Mouse (Mus musculus): ENCODE results near the gene Mybl2. TPM values are rescaled to one million over a fixed set of nuclear protein-coding genes. Genes with fewer than 3 reads are reported as not detected.
A peak's percentile ranks its signal among the peaks of the same experiment; 100 is the strongest.

Gene Mybl2
- total and polyA plus RNA-seq, 3 experiments = 60.8 to 145 TPM; not detected in 1

GRCm38 (mm10) chr2:163031757-163032156, 22.7 kb upstream of the Mybl2 start:
- no peak overlapping the region for H3K9ac ChIP-seq (ENCODE audit: control insufficient read depth, low read depth, low read length, poor library complexity, severe bottlenecking)
- H3K27ac ChIP-seq (ENCODE audit: control insufficient read depth, low read depth, low read length) = no peak overlapping the region
- peaks cover 0 to 7% of the 10 kb centered on the region in 2 experiments; a peak in 3 of 4 replicates for H3K36me3 ChIP-seq (ENCODE audit: control insufficient read depth in 1 of 2, insufficient read depth in 2 of 2, low read length in 2 of 2)
- H3K79me2 ChIP-seq (ENCODE audit: control insufficient read depth, insufficient read depth, low read length, poor library complexity) = no peaks in the 10 kb centered on the region
- H3K9me3 ChIP-seq (replicated peaks; ENCODE audit: insufficient read depth, low read length) = no peaks in the 10 kb centered on the region
- no peaks in the 10 kb centered on the region for H3K27me3 ChIP-seq (ENCODE audit: control insufficient read depth in 1 of 2, insufficient read depth in 2 of 2, low read length in 2 of 2)
- H3K4me1 ChIP-seq (ENCODE audit: control insufficient read depth in 1 of 2, insufficient read depth in 2 of 2, low read length in 2 of 2) = no peaks in the 10 kb centered on the region
- TF ChIP-seq NELFE (IDR thresholded peaks at IDR 0.05; ENCODE audit: low read depth, low read length) = no peak
- TF ChIP-seq RAD21 (IDR thresholded peaks at IDR 0.05; ENCODE audit: low read depth, low read length) = no peak
- no peak for TF ChIP-seq CHD1 (IDR thresholded peaks at IDR 0.05; ENCODE audit: low read depth, low read length)
- no peak for TF ChIP-seq MAZ (IDR thresholded peaks at IDR 0.05; ENCODE audit: low read depth, low read length)
- TF ChIP-seq SIN3A (IDR thresholded peaks at IDR 0.05; ENCODE audit: low read length) = no peak
- TF ChIP-seq UBTF (IDR thresholded peaks at IDR 0.05; ENCODE audit: borderline replicate concordance, insufficient read depth, low read depth, low read length) = no peak
- no peak for TF ChIP-seq CHD2 (IDR thresholded peaks at IDR 0.05; ENCODE audit: low read length)
- TF ChIP-seq SMC3 (IDR thresholded peaks at IDR 0.05; ENCODE audit: low read depth, low read length) = no peak
- TF ChIP-seq E2F4 (IDR thresholded peaks at IDR 0.05; ENCODE audit: borderline replicate concordance, low read depth, low read length) = no peak
- no peak for TF ChIP-seq TBP (IDR thresholded peaks at IDR 0.05; ENCODE audit: low read depth, low read length)
- no peak for TF ChIP-seq USF1 (IDR thresholded peaks at IDR 0.05; ENCODE audit: low read depth, low read length)
- no peak for TF ChIP-seq ZKSCAN1 (IDR thresholded peaks at IDR 0.05; ENCODE audit: low read depth, low read length)
- no peak for TF ChIP-seq ZMIZ1 (IDR thresholded peaks at IDR 0.05; ENCODE audit: low read depth, low read length)
- no peak for TF ChIP-seq ZNF384 (IDR thresholded peaks at IDR 0.05; ENCODE audit: low read depth, low read length)
- no peak for DNase-seq (ENCODE audit: low read depth, low spot score)
- H3K4me3 ChIP-seq (ENCODE audit: control insufficient read depth in 1 of 2, insufficient read depth in 1 of 2, low read depth in 2 of 2, low read length in 2 of 2) = no peak overlapping the region

- no peak overlapping the region for H3K9ac ChIP-seq (ENCODE audit: control insufficient read depth, low read depth, low read length, poor library complexity, severe bottlenecking)
- TF ChIP-seq ETS1 (IDR thresholded peaks at IDR 0.05; ENCODE audit: low read depth, low read length) = no peak
- no peak for TF ChIP-seq ZC3H11A (IDR thresholded peaks at IDR 0.05; ENCODE audit: low read depth, low read length)
- TF ChIP-seq USF1 (IDR thresholded peaks at IDR 0.05; ENCODE audit: low read depth, low read length) = no peak
- no peak for TF ChIP-seq TCF12 (IDR thresholded peaks at IDR 0.05; ENCODE audit: low read depth, low read length)
- no peak for TF ChIP-seq ZNF384 (IDR thresholded peaks at IDR 0.05; ENCODE audit: low read depth, low read length)
- no peak for TF ChIP-seq USF2 (IDR thresholded peaks at IDR 0.05; ENCODE audit: borderline replicate concordance in 1 of 2, insufficient read depth in 1 of 2, low read depth in 1 of 2, low read length in 2 of 2)
- TF ChIP-seq RCOR1 (IDR thresholded peaks at IDR 0.05; ENCODE audit: low read depth, low read length) = no peak
- no peak for TF ChIP-seq GABPA (IDR thresholded peaks at IDR 0.05; ENCODE audit: low read depth, low read length)
- TF ChIP-seq NRF1 (IDR thresholded peaks at IDR 0.05; ENCODE audit: insufficient read depth, low read depth, low read length, poor library complexity, severe bottlenecking) = no peak
- no peak for TF ChIP-seq GATA1 (IDR thresholded peaks at IDR 0.05; ENCODE audit: low read depth, low read length)
- no peak for TF ChIP-seq MEF2A (IDR thresholded peaks at IDR 0.05; ENCODE audit: extremely low read depth, insufficient replicate concordance, low read depth, low read length, poor library complexity, severe bottlenecking)
- TF ChIP-seq SMC3 (IDR thresholded peaks at IDR 0.05; ENCODE audit: low read depth, low read length) = no peak
- TF ChIP-seq NELFE (IDR thresholded peaks at IDR 0.05; ENCODE audit: low read depth, low read length) = no peak
- TF ChIP-seq MYB (IDR thresholded peaks at IDR 0.05; ENCODE audit: low read depth, low read length) = no peak
- TF ChIP-seq KAT2A (conservative IDR thresholded peaks at IDR 0.05; ENCODE audit: low read depth, low read length) = no peak
- no peak for TF ChIP-seq MAZ (IDR thresholded peaks at IDR 0.05; ENCODE audit: low read depth, low read length)
- no peak for TF ChIP-seq MYC (IDR thresholded peaks at IDR 0.05; ENCODE audit: low read depth, low read length)
- no peak for TF ChIP-seq CTCF (IDR thresholded peaks at IDR 0.05 in 2 of 3, conservative IDR thresholded peaks at IDR 0.05 in 1 of 3; ENCODE audit: control insufficient read depth in 1 of 3, insufficient read depth in 1 of 3, low read depth in 2 of 3, low read length in 3 of 3, poor library complexity in 1 of 3, severe bottlenecking in 1 of 3)
- TF ChIP-seq POLR2A (IDR thresholded peaks at IDR 0.05; ENCODE audit: control insufficient read depth in 1 of 2, insufficient read depth in 1 of 2, low read depth in 1 of 2, low read length in 2 of 2, poor library complexity in 1 of 2) = no peak
- TF ChIP-seq CHD2 (IDR thresholded peaks at IDR 0.05; ENCODE audit: low read length) = no peak
- peak; percentile 28 for DNase-seq (ENCODE audit: low read depth, low spot score)
- no peaks in the 10 kb centered on the region for H3K4me1 ChIP-seq (ENCODE audit: control insufficient read depth in 1 of 2, insufficient read depth in 2 of 2, low read length in 2 of 2)
- H3K79me2 ChIP-seq (ENCODE audit: control insufficient read depth, insufficient read depth, low read length, poor library complexity) = no peaks in the 10 kb centered on the region
- H3K36me3 ChIP-seq (ENCODE audit: control insufficient read depth in 1 of 2, insufficient read depth in 2 of 2, low read length in 2 of 2) = peaks cover 0 to 9% of the 10 kb centered on the region in 2 experiments; a peak in 3 of 4 replicates
- no peak overlapping the region for H3K4me3 ChIP-seq (ENCODE audit: control insufficient read depth in 1 of 2, insufficient read depth in 1 of 2, low read depth in 2 of 2, low read length in 2 of 2)
- H3K27ac ChIP-seq (ENCODE audit: control insufficient read depth, low read depth, low read length) = no peak overlapping the region
- H3K9me3 ChIP-seq (replicated peaks; ENCODE audit: insufficient read depth, low read length) = no peaks in the 10 kb centered on the region
- H3K27me3 ChIP-seq (ENCODE audit: control insufficient read depth in 1 of 2, insufficient read depth in 2 of 2, low read length in 2 of 2) = no peaks in the 10 kb centered on the region
Observed at GRCm38 (mm10) chr2:163032622-163033021, 21.9 kb upstream of the Mybl2 start.

Measured in MEL (cell line).